Mouse (Mus musculus) CH12.LX (cell line): ENCODE results near the gene Map1a. TPM values are rescaled to one million over a fixed set of nuclear protein-coding genes. Genes with fewer than 3 reads are reported as not detected.

Source experiments
- DNase-seq: peaks from one replicate; pipeline ENCODE4 v3.0.0-alpha.2; 2013; ENCODE audit errors: extremely low read depth
- H3K27ac ChIP-seq: 2 replicates; pipeline ENCODE4 v1.5.1; 2012; ENCODE audit warnings: low read depth, mild to moderate bottlenecking, control low read depth, moderate library complexity; ENCODE audit not compliant: insufficient read depth
- H3K27me3 ChIP-seq: replicated peaks from 2 replicates; pipeline ENCODE3; 2012; ENCODE audit warnings: inconsistent platforms
- H3K36me3 ChIP-seq, 2 experiments: replicated peaks in 1 of 2; 2 replicates each; pipeline versions ENCODE3 to v1.6.1; 2012; ENCODE audit warnings: inconsistent platforms in 1 of 2, low read length in 1 of 2, mild to moderate bottlenecking in 1 of 2, mixed read lengths in 1 of 2, moderate library complexity in 1 of 2; ENCODE audit not compliant: control insufficient read depth in 1 of 2, insufficient read depth in 1 of 2
- H3K4me1 ChIP-seq, 2 experiments: 2 replicates each; pipeline ENCODE4 v1.6.1; 2012; ENCODE audit warnings: inconsistent platforms in 1 of 2, moderate library complexity in 1 of 2; ENCODE audit not compliant: insufficient read depth in 2 of 2, control insufficient read depth in 1 of 2
- H3K4me2 ChIP-seq: 2 replicates; pipeline ENCODE4 v1.6.1; 2012; ENCODE audit warnings: low read depth, mild to moderate bottlenecking, control low read depth; ENCODE audit not compliant: poor library complexity, insufficient read depth, severe bottlenecking
- H3K4me3 ChIP-seq, 3 experiments: fragments of 150-350 bp in 1 of 3; sonication (generic) in 1 of 3; replicated peaks in 1 of 3; 2 replicates each; pipeline versions ENCODE3 to v1.5.1; 2011 to 2012; ENCODE audit warnings: low read depth in 2 of 3, low read length in 2 of 3, mild to moderate bottlenecking in 2 of 3, moderate library complexity in 2 of 3, control low read depth in 1 of 3, improper control_type of control experiment in 1 of 3, inconsistent platforms in 1 of 3, mixed read lengths in 1 of 3; ENCODE audit not compliant: poor library complexity in 1 of 3
- H3K79me2 ChIP-seq: replicated peaks from 2 replicates; pipeline ENCODE4 v1.6.1; 2012; ENCODE audit warnings: mild to moderate bottlenecking, moderate library complexity; ENCODE audit not compliant: control insufficient read depth, poor library complexity, insufficient read depth, severe bottlenecking; ENCODE audit errors: extremely low read depth
- H3K9ac ChIP-seq: 2 replicates; pipeline ENCODE4 v1.6.1; 2012; ENCODE audit warnings: low read depth, mild to moderate bottlenecking, control low read depth, moderate library complexity; ENCODE audit not compliant: insufficient read depth
- H3K9me3 ChIP-seq: replicated peaks from 2 replicates; pipeline ENCODE3; 2012; ENCODE audit warnings: low read length, inconsistent platforms, mixed read lengths
- CHD1 ChIP-seq: IDR thresholded peaks from 2 replicates; pipeline ENCODE4 v1.6.1; 2012; ENCODE audit warnings: low read depth, low read length, improper control_type of control experiment, inconsistent platforms
- CHD2 ChIP-seq: IDR thresholded peaks from 2 replicates; pipeline ENCODE4 v1.6.1; 2011; ENCODE audit warnings: low read length, improper control_type of control experiment
- CTCF ChIP-seq, 2 experiments: IDR thresholded peaks in 1 of 2; conservative IDR thresholded peaks in 1 of 2; 2 replicates each; pipeline ENCODE4 v1.5.1; 2011 to 2012; ENCODE audit warnings: low read depth in 2 of 2, low read length in 2 of 2, improper control_type of control experiment in 1 of 2, inconsistent platforms in 1 of 2, mild to moderate bottlenecking in 1 of 2, moderate library complexity in 1 of 2
- E2F4 ChIP-seq: IDR thresholded peaks from 2 replicates; pipeline ENCODE4 v1.6.1; 2011; ENCODE audit warnings: low read depth, low read length, improper control_type of control experiment; ENCODE audit not compliant: insufficient replicate concordance
- ELF1 ChIP-seq: IDR thresholded peaks from 2 replicates; pipeline ENCODE4 v1.6.1; 2014; ENCODE audit warnings: low read depth, mild to moderate bottlenecking, inconsistent platforms, low read length, improper control_type of control experiment
- ETS1 ChIP-seq: conservative IDR thresholded peaks from 2 replicates; pipeline ENCODE4 v1.6.1; 2012; ENCODE audit warnings: low read depth, mild to moderate bottlenecking, inconsistent platforms, low read length, improper control_type of control experiment, moderate library complexity
- GABPA ChIP-seq: IDR thresholded peaks from 2 replicates; pipeline ENCODE4 v1.6.1; 2012; ENCODE audit warnings: low read depth, low read length, improper control_type of control experiment, inconsistent platforms; ENCODE audit not compliant: insufficient replicate concordance
- HCFC1 ChIP-seq: IDR thresholded peaks from 2 replicates; pipeline ENCODE4 v1.6.1; 2012; ENCODE audit warnings: low read depth, mild to moderate bottlenecking, inconsistent platforms, low read length, improper control_type of control experiment
- IRF4 ChIP-seq: IDR thresholded peaks from 2 replicates; pipeline ENCODE4 v1.6.1; 2014; ENCODE audit warnings: low read depth, mild to moderate bottlenecking, inconsistent platforms, low read length, improper control_type of control experiment
- KAT2A ChIP-seq: IDR thresholded peaks from 2 replicates; pipeline ENCODE4 v1.6.1; 2012; ENCODE audit warnings: low read length, improper control_type of control experiment, inconsistent platforms; ENCODE audit not compliant: insufficient replicate concordance
- MAX ChIP-seq: IDR thresholded peaks from 2 replicates; pipeline ENCODE4 v1.6.1; 2011; ENCODE audit warnings: low read length, improper control_type of control experiment
- MAZ ChIP-seq: IDR thresholded peaks from 2 replicates; pipeline ENCODE4 v1.6.1; 2012; ENCODE audit warnings: low read depth, mild to moderate bottlenecking, inconsistent platforms, low read length, improper control_type of control experiment, moderate library complexity
- MEF2A ChIP-seq: IDR thresholded peaks from 2 replicates; pipeline ENCODE4 v1.6.1; 2014; ENCODE audit warnings: low read depth, mild to moderate bottlenecking, inconsistent platforms, low read length, improper control_type of control experiment, borderline replicate concordance
- MXI1 ChIP-seq: IDR thresholded peaks from 2 replicates; pipeline ENCODE4 v1.6.1; 2011; ENCODE audit warnings: mild to moderate bottlenecking, low read depth, low read length, improper control_type of control experiment
- NELFE ChIP-seq: IDR thresholded peaks from 2 replicates; pipeline ENCODE4 v1.6.1; 2011; ENCODE audit warnings: low read depth, low read length, improper control_type of control experiment
- NRF1 ChIP-seq: IDR thresholded peaks from 2 replicates; pipeline ENCODE4 v1.6.1; 2014; ENCODE audit warnings: low read depth, mild to moderate bottlenecking, inconsistent platforms, low read length, improper control_type of control experiment, moderate library complexity
- PAX5 ChIP-seq: IDR thresholded peaks from 2 replicates; pipeline ENCODE4 v1.6.1; 2012; ENCODE audit warnings: low read length, inconsistent platforms, mixed read lengths
- POLR2A ChIP-seq: IDR thresholded peaks from 2 replicates; pipeline ENCODE4 v1.6.1; 2011; ENCODE audit warnings: low read depth, mild to moderate bottlenecking, improper control_type of control experiment, low read length
- POLR2AphosphoS2 ChIP-seq: IDR thresholded peaks from 2 replicates; pipeline ENCODE4 v1.6.1; 2011; ENCODE audit warnings: low read depth, low read length, improper control_type of control experiment
- RCOR1 ChIP-seq: conservative IDR thresholded peaks from 2 replicates; pipeline ENCODE4 v1.6.1; 2012; ENCODE audit warnings: low read depth, mild to moderate bottlenecking, inconsistent platforms, low read length, improper control_type of control experiment
- SIN3A ChIP-seq: IDR thresholded peaks from 2 replicates; pipeline ENCODE4 v1.6.1; 2012; ENCODE audit warnings: low read length, improper control_type of control experiment, inconsistent platforms
- TCF12 ChIP-seq: IDR thresholded peaks from 2 replicates; pipeline ENCODE4 v1.6.1; 2014; ENCODE audit warnings: low read depth, mild to moderate bottlenecking, inconsistent platforms, low read length, improper control_type of control experiment
- UBTF ChIP-seq: IDR thresholded peaks from 2 replicates; pipeline ENCODE4 v1.6.1; 2012; ENCODE audit warnings: low read depth, mild to moderate bottlenecking, inconsistent platforms, low read length, improper control_type of control experiment, moderate library complexity
- USF2 ChIP-seq: conservative IDR thresholded peaks from 2 replicates; pipeline ENCODE4 v1.6.1; 2011; ENCODE audit warnings: low read depth, low read length, improper control_type of control experiment
- ZNF384 ChIP-seq: IDR thresholded peaks from 2 replicates; pipeline ENCODE4 v1.6.1; 2012; ENCODE audit warnings: low read depth, low read length, improper control_type of control experiment, inconsistent platforms
- dilution Hi-C: fragments of 300-500 bp; cut with MboI; formaldehyde crosslinking; loops from 2 replicates; pipeline ENCODE4 v1.14.3; 2020; ENCODE audit warnings: low sequenced_read_pairs; ENCODE audit not compliant: extremely low pct_unique_long_range_greater_than_20kb, extremely low pct_ligation_motif_present
- in situ Hi-C: fragments of 300-500 bp; cut with MboI; formaldehyde crosslinking; loops from 3 replicates; pipeline ENCODE4 v1.14.3; 2019; ENCODE audit warnings: low sequenced_read_pairs, low pct_ligation_motif_present, low pct_unique_long_range_greater_than_20kb, mixed read lengths
- polyA plus RNA-seq: library from polyadenylated mRNA; unstranded; fragments of >175 nt; gene quantifications from 2 replicates; pipeline ENCODE4 v1.2.1, GENCODE M21; 2012; ENCODE audit warnings: low read depth; ENCODE audit not compliant: insufficient read length
- total RNA-seq, 2 experiments: library from RNA; depleted of rRNA; stranded (reverse); fragments of 300-350 nt in 1 of 2; fragments of >200 nt in 1 of 2; gene quantifications; 2 replicates each; pipeline ENCODE4 v1.2.3; 2012 to 2014

Map1a gene
- 0.38 and 0.92 TPM in 2 replicates for total RNA-seq (2012; rRNA removed)
- 0.11 and 0.16 TPM in 2 replicates for total RNA-seq (2014; rRNA removed)
- polyA plus RNA-seq = 7.2 and 7.3 TPM in 2 replicates

DNA sequence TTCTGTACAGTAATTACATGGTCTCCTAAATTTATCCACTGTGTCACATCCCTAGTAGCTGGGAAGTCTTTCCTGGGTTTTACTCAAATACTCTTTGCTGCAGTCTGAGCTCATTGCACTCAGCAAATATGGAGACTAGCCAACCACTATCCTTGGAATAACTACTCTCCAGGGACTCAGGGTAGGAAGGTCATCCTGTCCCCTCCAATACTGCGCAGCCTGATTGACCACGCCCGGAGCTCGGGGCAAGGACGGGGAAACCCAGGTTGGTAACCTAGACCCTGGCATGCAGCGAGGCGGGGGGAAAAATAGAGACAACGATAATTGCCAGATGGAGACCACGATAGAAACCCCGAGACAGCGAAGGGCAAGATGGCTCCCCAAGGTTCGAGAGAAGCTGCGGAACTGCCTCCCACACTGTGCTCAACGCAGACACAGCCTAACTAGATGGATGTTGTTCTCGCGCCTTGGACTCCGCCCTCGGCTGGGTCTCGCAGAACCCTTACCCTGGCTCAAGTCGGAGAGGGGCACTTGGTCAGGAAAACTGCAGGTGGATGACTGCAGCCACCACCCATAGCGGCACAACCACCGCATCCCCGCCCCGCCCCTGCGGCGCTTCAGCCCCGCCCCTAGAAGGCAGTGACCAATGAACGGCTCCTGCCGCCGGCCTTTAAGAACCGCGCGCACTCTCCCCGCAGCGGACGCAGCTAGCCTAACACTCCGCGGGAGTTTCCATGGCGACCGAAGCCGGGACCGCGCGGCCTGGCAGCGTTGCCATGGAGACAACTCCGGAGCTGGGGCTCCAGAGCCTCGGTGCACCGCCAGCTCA lies at the start of gene Map1a:
Gene Map1a (plus strand): TSS at position 700 of the 829 bp plus-strand sequence.
- no peaks in the 10 kb centered on the region for H3K9me3 ChIP-seq

DNA sequence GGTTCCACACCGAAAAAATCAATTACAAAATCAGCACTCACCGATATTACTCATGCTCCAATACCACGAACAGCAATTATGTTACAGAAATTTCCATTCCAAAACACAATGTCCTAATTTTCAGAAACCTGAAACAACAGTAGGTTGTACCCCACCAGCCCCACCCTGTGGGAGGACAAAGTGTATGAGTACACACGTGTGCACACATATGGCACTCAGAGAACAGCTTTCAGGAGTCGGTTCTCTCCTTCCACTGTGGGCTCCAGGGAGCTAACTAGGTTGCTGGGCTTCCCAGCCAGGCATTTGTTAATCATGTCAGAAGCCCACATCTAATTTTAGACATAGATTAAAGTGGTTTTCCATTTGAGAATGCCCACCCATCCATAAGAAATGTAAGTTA lies 45.3 kb upstream of the Map1a start:
- H3K9ac ChIP-seq = no peak overlapping the region
- TF ChIP-seq CHD1 (no peak), ZNF384 (no peak), UBTF (no peak), CTCF (conservative IDR thresholded peaks at IDR 0.05 in 1 of 2, IDR thresholded peaks at IDR 0.05 in 1 of 2; ENCODE audit: low read depth in 2 of 2, low read length in 2 of 2) (no peak), MAX (no peak), NRF1 (no peak), TCF12 (no peak), ELF1 (no peak), PAX5 (no peak), RCOR1 (no peak), IRF4 (no peak), POLR2A (no peak), MAZ (no peak)
- no peaks in the 10 kb centered on the region for H3K9me3 ChIP-seq
- H3K4me3 ChIP-seq = no peak overlapping the region
- DNase-seq = no peak
- in situ Hi-C loops = no loop called here
- H3K79me2 ChIP-seq = peaks cover 8% of the 10 kb centered on the region; the same call in 1 of the 2 replicates
- H3K27me3 ChIP-seq = no peaks in the 10 kb centered on the region
- dilution Hi-C loops = no loop called here
- peaks cover 59 to 85% of the 10 kb centered on the region in 2 experiments for H3K36me3 ChIP-seq
- H3K27ac ChIP-seq = no peak overlapping the region
- H3K4me2 ChIP-seq = no peak overlapping the region
- H3K4me1 ChIP-seq = no peaks in the 10 kb centered on the region

More for the DNA sequence above, at the start of gene Map1a:
- Histone ChIP-seq H3K36me3 (no peaks in the 10 kb centered on the region), H3K79me2 (no peaks in the 10 kb centered on the region), H3K27me3 (peaks cover 22% of the 10 kb centered on the region), H3K4me2 (peak within 1 kb of the TSS; percentile 86), H3K4me3 (peak within 1 kb of the TSS; percentile 57 to 63 (median 61)), H3K9ac (no peak within 1 kb of the TSS; the same call in 1 of the 2 replicates), H3K27ac (no peak within 1 kb of the TSS), H3K4me1 (peaks cover 10 to 35% of the 10 kb centered on the region in 2 experiments)
- dilution Hi-C loops (no loop called here), in situ Hi-C loops (no loop called here)
- TF ChIP-seq GABPA (no peak), HCFC1 (no peak), POLR2AphosphoS2 (no peak), KAT2A (no peak), SIN3A (peak; percentile 74), CHD2 (no peak), ZNF384 (no peak), ETS1 (no peak), IRF4 (no peak), MXI1 (peak; percentile 98), NRF1 (peak; percentile 74), NELFE (no peak), MEF2A (no peak), E2F4 (peak; percentile 92; the same call in 1 of the 2 replicates), POLR2A (peak; percentile 53; the same call in 1 of the 2 replicates), USF2 (no peak)
- peak; percentile 95 for DNase-seq
